In genomic region chr6:67128503-67129463, GRCm38 (mm10) we compare ENCODE assay signal across 11 mouse cellular contexts.
A peak's percentile ranks its signal among the peaks of the same experiment; 100 is the strongest.
DNase-seq lines count a peak whose midpoint lies in the region; ATAC-seq and TF ChIP-seq lines count a peak whose summit lies in the region.
"Had no signal": no experiment of that assay in that cellular context is flagged by ENCODE, and none has a peak within 500 bp of the region (broad histone marks: within the 10 kb centered on the region; RNA-seq: fewer than 3 reads in every experiment).

No protein-coding gene starts in this region.

- H3K36me3 ChIP-seq in liver, postnatal 0 days (replicated peaks; ENCODE audit: insufficient read depth, low read length) = no peaks in the 10 kb centered on the region
- no peaks in the 10 kb centered on the region for H3K36me3 ChIP-seq in forebrain, embryonic 13.5 days (ENCODE audit: poor library complexity, severe bottlenecking)
- H3K36me3 ChIP-seq: forebrain, embryonic 15.5 days; liver, embryonic 13.5 days had no signal

- H3K9me3 ChIP-seq in liver, postnatal 0 days (ENCODE audit: low read length) = no peaks in the 10 kb centered on the region
- H3K9me3 ChIP-seq in forebrain, embryonic 13.5 days (replicated peaks) = no peaks in the 10 kb centered on the region
- H3K9me3 ChIP-seq: liver, embryonic 13.5 days had no signal

- no peak overlapping the region for H3K9ac ChIP-seq in liver, postnatal 0 days (replicated peaks)
- H3K9ac ChIP-seq in forebrain, embryonic 13.5 days = no peak overlapping the region
- H3K9ac ChIP-seq: forebrain, embryonic 15.5 days; liver, embryonic 13.5 days had no signal

- no peak for TF ChIP-seq EP300 in liver, postnatal 0 days (IDR thresholded peaks at IDR 0.05; ENCODE audit: low read depth)

- H3K4me3 ChIP-seq in liver, postnatal 0 days (ENCODE audit: low read depth, low read length) = no peak overlapping the region
- H3K4me3 ChIP-seq in brown adipose tissue, adult 24 weeks (ENCODE audit: insufficient read depth, low read depth, low read length) = no peak overlapping the region
- no peak overlapping the region for H3K4me3 ChIP-seq in forebrain, embryonic 13.5 days
- H3K4me3 ChIP-seq: forebrain, embryonic 15.5 days; liver, embryonic 13.5 days had no signal

- peak overlapping the region; percentile 34; the same call in 1 of the 2 replicates for H3K4me2 ChIP-seq in liver, postnatal 0 days (ENCODE audit: low read depth, low read length)
- H3K4me2 ChIP-seq in forebrain, embryonic 13.5 days = no peak overlapping the region
- H3K4me2 ChIP-seq: forebrain, embryonic 15.5 days; liver, embryonic 13.5 days had no signal

- no peak for ATAC-seq in liver, postnatal 0 days
- ATAC-seq in neutrophil, adult 5-6 weeks (ENCODE audit: extremely low read depth, insufficient number of reproducible peaks, low FRiP score, poor library complexity, severe bottlenecking) = peak; percentile 60; the same call in 1 of the 2 replicates
- no peak for ATAC-seq in forebrain, embryonic 13.5 days
- ATAC-seq: forebrain, embryonic 15.5 days had no signal

- no peak for TF ChIP-seq CTCF in liver, postnatal 0 days (IDR thresholded peaks at IDR 0.05; ENCODE audit: low read depth)

- DNase-seq in liver, postnatal 0 days = no peak
- DNase-seq in liver (no peak), ES-CJ7 (ENCODE audit: low read depth, low spot score) (peak; percentile 57)
- DNase-seq in spleen, postnatal 4 days (ENCODE audit: low spot score in 2 of 2) = no peak
- DNase-seq in embryo, embryonic 10 days (ENCODE audit: low spot score) = no peak
- DNase-seq: heart, postnatal 4 days; liver, embryonic 13.5 days had no signal

- no peaks in the 10 kb centered on the region for H3K27me3 ChIP-seq in liver, postnatal 0 days (ENCODE audit: insufficient read depth, low read length)
- no peaks in the 10 kb centered on the region for H3K27me3 ChIP-seq in forebrain, embryonic 13.5 days
- H3K27me3 ChIP-seq: forebrain, embryonic 15.5 days had no signal

- H3K27ac ChIP-seq in liver, postnatal 0 days (ENCODE audit: low read depth) = 0 out of 2 replicates have a peak overlapping the region, but pooled peaks have one; percentile 34
- H3K27ac ChIP-seq in brown adipose tissue, adult 24 weeks (replicated peaks; ENCODE audit: low read depth, low read length) = 0 out of 2 replicates have a peak overlapping the region, but pooled peaks have one; percentile 8
- no peak overlapping the region for H3K27ac ChIP-seq in forebrain, embryonic 13.5 days
- H3K27ac ChIP-seq: forebrain, embryonic 15.5 days; liver, embryonic 13.5 days had no signal

- 37% methylated on average over 16 of the region's 16 CpGs for WGBS in liver, postnatal 0 days (ENCODE audit: insufficient replicate concordance)
- 67% methylated on average over 16 of the region's 16 CpGs for WGBS in forebrain, embryonic 13.5 days

- H3K4me1 ChIP-seq in liver, postnatal 0 days (ENCODE audit: insufficient read depth) = no peaks in the 10 kb centered on the region
- H3K4me1 ChIP-seq in brown adipose tissue, adult 24 weeks (ENCODE audit: control insufficient read depth, insufficient read depth, insufficient read length, low read length) = peaks cover 9% of the 10 kb centered on the region
- H3K4me1 ChIP-seq in forebrain, embryonic 13.5 days = no peaks in the 10 kb centered on the region
- H3K4me1 ChIP-seq: forebrain, embryonic 15.5 days had no signal
